Mouse (Mus musculus) stomach, embryonic 15.5 days (tissue): ENCODE measurements around the gene Lingo3. TPM values are rescaled to one million over a fixed set of nuclear protein-coding genes. Genes with fewer than 3 reads are reported as not detected.
A peak's percentile ranks its signal among the peaks of the same experiment; 100 is the strongest.

ENCODE experiments used
- ATAC-seq: fragments of 200-750 bp; cut with Nextera tagmentation; 2 replicates; pipeline ENCODE4 v1.8.0; 2017; ENCODE audit warnings: low read depth, moderate number of reproducible peaks, moderate TSS enrichment; ENCODE audit not compliant: insufficient read depth, low FRiP score
- H3K27ac ChIP-seq: fragments of 300-500 bp; sonication (generic); 2 replicates; pipeline ENCODE4 v1.5.1; 2015; ENCODE audit warnings: mild to moderate bottlenecking, inconsistent platforms
- H3K27me3 ChIP-seq: fragments of 300-500 bp; sonication (generic); replicated peaks from 2 replicates; pipeline ENCODE4 v1.6.1; 2015; ENCODE audit warnings: inconsistent platforms
- H3K36me3 ChIP-seq: fragments of 300-500 bp; sonication (generic); 2 replicates; pipeline ENCODE4 v1.6.1; 2015; ENCODE audit warnings: inconsistent platforms
- H3K4me1 ChIP-seq: fragments of 300-500 bp; sonication (generic); 2 replicates; pipeline ENCODE4 v1.6.1; 2015; ENCODE audit warnings: inconsistent platforms
- H3K4me2 ChIP-seq: fragments of 300-500 bp; sonication (generic); 2 replicates; pipeline ENCODE4 v1.6.1; 2015; ENCODE audit warnings: mild to moderate bottlenecking, inconsistent platforms
- H3K4me3 ChIP-seq: fragments of 300-500 bp; sonication (generic); replicated peaks from 2 replicates; pipeline ENCODE4 v1.5.1; 2015; ENCODE audit warnings: inconsistent platforms
- H3K9ac ChIP-seq: fragments of 300-500 bp; sonication (generic); 2 replicates; pipeline ENCODE4 v1.6.1; 2015; ENCODE audit warnings: inconsistent platforms
- H3K9me3 ChIP-seq: fragments of 300-500 bp; sonication (generic); 2 replicates; pipeline ENCODE4 v1.6.1; 2016; ENCODE audit warnings: inconsistent platforms
- WGBS: fragments of 180-500 bp; shearing (Covaris S2); methylation state at CpG from one replicate; pipeline ENCODE4 v1.1.7; 2015; 5-methylcytosine and 5-hydroxymethylcytosine counted together
- microRNA counts: library from miRNA; unstranded; fragments of <30 nt; microRNA quantifications from one replicate; lab custom pipeline; 2016
- microRNA-seq: library from miRNA; unstranded; fragments of <30 nt; microRNA quantifications from one replicate; pipeline ENCODE4, GENCODE M21; 2016
- polyA plus RNA-seq: library from polyadenylated mRNA; unstranded; fragments of >200 nt; fragmentation: Nextera tagmentation; extraction: Ambion mirVana; gene quantifications from 2 replicates; pipeline ENCODE4 v1.2.1, GENCODE M21; 2015

Lingo3 gene
- polyA plus RNA-seq, 1 experiment from 2014 or later: 0.24 TPM

GRCm38 (mm10) chr10:80793033-80793784, 50.6 kb downstream of the Lingo3 start:
- no peak for ATAC-seq
- Histone ChIP-seq H3K27ac (no peak overlapping the region), H3K9ac (no peak overlapping the region), H3K4me2 (no peak overlapping the region), H3K4me3 (no peak overlapping the region), H3K27me3 (no peaks in the 10 kb centered on the region), H3K36me3 (peaks cover 54% of the 10 kb centered on the region), H3K9me3 (no peaks in the 10 kb centered on the region), H3K4me1 (peaks cover 17% of the 10 kb centered on the region)
- 86% methylated on average over 13 of the region's 13 CpGs for WGBS

DNA sequence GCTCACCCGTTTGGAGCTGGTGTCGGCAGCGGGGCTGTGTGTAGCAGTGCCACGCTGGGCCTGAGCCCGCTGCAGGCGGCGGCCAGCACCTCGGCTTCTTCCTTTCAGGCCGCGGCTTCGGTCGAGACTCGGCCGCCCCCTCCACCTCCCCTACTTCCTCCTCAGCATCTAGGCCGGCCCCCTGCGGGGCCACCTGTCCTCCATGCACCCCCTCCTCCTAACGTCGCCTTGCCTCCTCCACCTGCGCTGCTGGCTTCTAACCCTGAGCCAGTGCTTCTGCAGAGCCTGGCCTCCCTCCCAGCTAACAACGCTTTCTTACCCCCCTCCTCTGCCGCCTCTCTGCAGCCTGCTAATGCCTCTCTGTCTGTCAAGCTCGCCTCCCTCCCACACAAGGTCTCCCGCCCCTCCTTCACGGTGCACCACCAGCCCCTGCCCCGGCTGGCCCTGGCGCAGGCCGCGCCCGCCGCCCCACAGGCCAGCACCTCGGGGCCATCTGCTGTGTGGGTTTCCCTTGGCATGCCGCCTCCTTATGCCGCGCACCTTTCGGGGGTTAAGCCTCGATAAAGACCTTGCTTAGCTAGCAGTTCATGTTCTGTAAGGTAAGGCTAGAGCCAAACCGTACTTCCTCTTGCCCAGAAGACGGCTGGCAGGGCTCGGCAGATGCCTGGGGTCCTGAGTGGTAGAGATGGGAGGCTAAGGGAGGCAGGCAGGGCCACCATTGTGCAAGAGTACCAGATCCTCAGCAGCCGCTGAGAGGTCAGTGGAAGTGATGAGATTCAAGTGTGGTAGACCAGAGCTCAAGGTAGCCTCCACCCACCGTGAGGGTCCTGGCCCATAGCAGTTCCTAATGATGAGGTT, 51.4 kb downstream of the Lingo3 start:
- no peaks in the 10 kb centered on the region for H3K27me3 ChIP-seq
- no peak overlapping the region for H3K4me3 ChIP-seq
- H3K9ac ChIP-seq: no peak overlapping the region
- peaks cover 56% of the 10 kb centered on the region for H3K36me3 ChIP-seq
- no peak overlapping the region for H3K4me2 ChIP-seq
- peak overlapping the region; percentile 35; the same call in 1 of the 2 replicates for H3K27ac ChIP-seq
- H3K9me3 ChIP-seq: no peaks in the 10 kb centered on the region
- 60% methylated on average over 41 of the region's 41 CpGs for WGBS
- ATAC-seq: no peak
- H3K4me1 ChIP-seq: peaks cover 17% of the 10 kb centered on the region

GRCm38 (mm10) chr10:80791476-80792174, 52.2 kb downstream of the Lingo3 start:
- H3K36me3 ChIP-seq: peaks cover 60% of the 10 kb centered on the region
- no peak for ATAC-seq
- peaks cover 11% of the 10 kb centered on the region for H3K4me1 ChIP-seq
- no peak overlapping the region for H3K4me2 ChIP-seq
- H3K9ac ChIP-seq: no peak overlapping the region
- H3K4me3 ChIP-seq: no peak overlapping the region
- H3K27ac ChIP-seq: peak overlapping the region; percentile 35; the same call in 1 of the 2 replicates
- H3K27me3 ChIP-seq: no peaks in the 10 kb centered on the region
- 74% methylated on average over 33 of the region's 33 CpGs for WGBS
- no peaks in the 10 kb centered on the region for H3K9me3 ChIP-seq

- no peak overlapping the region for H3K4me2 ChIP-seq
- H3K9ac ChIP-seq: no peak overlapping the region
- 0 out of 2 replicates have a peak, but pooled peaks cover 7% of the 10 kb centered on the region for H3K4me1 ChIP-seq
- 83% methylated on average over 19 of the region's 19 CpGs for WGBS
- H3K27ac ChIP-seq: no peak overlapping the region
- no peak for ATAC-seq
- no peaks in the 10 kb centered on the region for H3K9me3 ChIP-seq
- H3K27me3 ChIP-seq: no peaks in the 10 kb centered on the region
- peaks cover 68% of the 10 kb centered on the region for H3K36me3 ChIP-seq
- H3K4me3 ChIP-seq: no peak overlapping the region
Measured at GRCm38 (mm10) chr10:80790761-80791404, 53.0 kb downstream of the Lingo3 start.

- Histone ChIP-seq H3K4me3 (no peak overlapping the region), H3K9ac (no peak overlapping the region), H3K9me3 (no peaks in the 10 kb centered on the region), H3K36me3 (peaks cover 82% of the 10 kb centered on the region), H3K4me2 (no peak overlapping the region), H3K4me1 (0 out of 2 replicates have a peak, but pooled peaks cover 7% of the 10 kb centered on the region), H3K27ac (no peak overlapping the region), H3K27me3 (no peaks in the 10 kb centered on the region)
- 76% methylated on average over 2 of the region's 2 CpGs for WGBS
- no peak for ATAC-seq
Measured at GRCm38 (mm10) chr10:80787517-80787916, 56.3 kb downstream of the Lingo3 start.

GRCm38 (mm10) chr10:80785963-80786362, 57.9 kb downstream of the Lingo3 start:
- Histone ChIP-seq H3K4me2 (no peak overlapping the region), H3K27me3 (no peaks in the 10 kb centered on the region), H3K4me1 (no peaks in the 10 kb centered on the region), H3K9ac (no peak overlapping the region), H3K36me3 (peaks cover 87% of the 10 kb centered on the region), H3K4me3 (no peak overlapping the region), H3K27ac (no peak overlapping the region), H3K9me3 (no peaks in the 10 kb centered on the region)
- 92% methylated on average over 11 of the region's 11 CpGs for WGBS
- no peak for ATAC-seq

DNA sequence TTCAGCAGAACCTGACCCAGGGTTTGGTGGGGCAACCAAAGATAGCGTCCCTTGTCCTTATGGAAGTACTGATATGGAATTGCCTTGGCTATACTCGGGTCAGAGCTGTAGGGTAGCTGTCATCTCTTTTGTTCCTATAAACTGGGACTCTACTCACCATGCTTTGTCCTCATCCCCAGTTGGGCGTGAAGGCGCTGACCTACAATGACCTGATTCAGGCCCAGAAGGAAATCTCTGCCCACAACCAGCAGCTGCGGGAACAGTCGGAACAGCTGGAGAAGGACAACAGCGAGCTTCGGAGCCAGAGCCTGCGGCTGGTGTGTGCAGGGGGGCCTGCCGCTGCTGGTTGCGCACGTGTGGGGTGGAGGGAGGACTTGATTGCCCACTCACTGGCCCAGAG, 59.0 kb downstream of the Lingo3 start:
- Histone ChIP-seq H3K4me1 (no peaks in the 10 kb centered on the region), H3K9ac (no peak overlapping the region), H3K4me2 (no peak overlapping the region), H3K9me3 (no peaks in the 10 kb centered on the region), H3K4me3 (no peak overlapping the region), H3K27ac (no peak overlapping the region), H3K36me3 (peaks cover 80% of the 10 kb centered on the region), H3K27me3 (no peaks in the 10 kb centered on the region)
- no peak for ATAC-seq
- WGBS: 87% methylated on average over 12 of the region's 12 CpGs

DNA sequence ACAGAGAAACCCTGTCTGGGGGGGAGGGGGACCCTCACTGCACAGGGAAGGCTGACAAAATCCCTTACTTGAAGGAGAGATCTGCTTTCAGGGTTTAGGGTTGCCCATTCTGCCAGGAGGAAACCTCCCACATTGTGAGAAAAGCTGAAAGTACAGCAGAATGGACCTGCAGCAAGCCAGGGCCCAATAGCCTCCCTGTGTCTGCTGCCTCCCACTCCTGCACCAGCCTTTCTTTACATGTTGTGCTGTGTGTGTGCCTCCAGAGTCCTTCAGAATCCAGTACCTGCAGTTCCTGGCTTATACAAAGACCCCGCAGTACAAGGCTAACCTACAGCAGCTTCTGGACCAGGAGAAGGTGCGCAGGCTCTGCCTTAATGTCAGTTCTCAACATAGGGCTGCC, 59.5 kb downstream of the Lingo3 start:
- H3K4me2 ChIP-seq: no peak overlapping the region
- peaks cover 76% of the 10 kb centered on the region for H3K36me3 ChIP-seq
- H3K4me3 ChIP-seq: no peak overlapping the region
- no peak overlapping the region for H3K27ac ChIP-seq
- no peak for ATAC-seq
- WGBS: 98% methylated on average over 2 of the region's 2 CpGs
- H3K9ac ChIP-seq: no peak overlapping the region
- no peaks in the 10 kb centered on the region for H3K4me1 ChIP-seq
- H3K9me3 ChIP-seq: no peaks in the 10 kb centered on the region
- H3K27me3 ChIP-seq: no peaks in the 10 kb centered on the region

MicroRNAs within 50 kb of the gene (microRNA counts, 519-probe panel; counts per million panel counts)
- not detected for microRNA mmu-miR-1982 (lab: Ali Mortazavi, UCI)

Small RNA genes lying within 50 kb of the gene (microRNA-seq; reads per million reads assigned to microRNA genes)
- gene Mir1982: 3.3 reads per million, percentile 13 among the genes with 10 or more reads in this experiment

Other genes with a start within 250 kb of the Lingo3 start
- gene Scamp4, start 241.2 kb downstream of the Lingo3 start, polyA plus RNA-seq: 86.1 and 93.0 TPM in 2 replicates
- gene Adat3, start 241.2 kb downstream of the Lingo3 start, polyA plus RNA-seq: 6.1 and 6.4 TPM in 2 replicates
- 3.9 TPM in 2 replicates for gene Gm49322, start 238.0 kb downstream of the Lingo3 start, polyA plus RNA-seq
- gene Csnk1g2, start 221.2 kb downstream of the Lingo3 start, polyA plus RNA-seq: 134 and 148 TPM in 2 replicates
- gene Btbd2, start 187.0 kb downstream of the Lingo3 start, polyA plus RNA-seq: 70.1 and 72.2 TPM in 2 replicates
- gene Mknk2, start 165.9 kb downstream of the Lingo3 start, polyA plus RNA-seq: 83.9 and 86.3 TPM in 2 replicates
- 46.2 and 47.5 TPM in 2 replicates for gene Mob3a, start 142.1 kb downstream of the Lingo3 start, polyA plus RNA-seq
- gene Izumo4, start 141.9 kb downstream of the Lingo3 start, polyA plus RNA-seq: 27.1 and 32.0 TPM in 2 replicates
- gene Ap3d1, start 101.8 kb downstream of the Lingo3 start, polyA plus RNA-seq: 76.1 and 82.3 TPM in 2 replicates
- 17.3 and 17.4 TPM in 2 replicates for gene Dot1l, start 88.8 kb downstream of the Lingo3 start, polyA plus RNA-seq
- gene Sf3a2, start 45.8 kb downstream of the Lingo3 start, polyA plus RNA-seq: 52.6 and 62.0 TPM in 2 replicates
- gene Plekhj1, start 45.4 kb downstream of the Lingo3 start, polyA plus RNA-seq: 117 and 118 TPM in 2 replicates
- not detected in 2 replicates for gene Amh, start 38.8 kb downstream of the Lingo3 start, polyA plus RNA-seq
- 1.0 and 1.4 TPM in 2 replicates for gene Jsrp1, start 30.5 kb downstream of the Lingo3 start, polyA plus RNA-seq
- gene Oaz1, start 17.4 kb downstream of the Lingo3 start, polyA plus RNA-seq: 1,556 and 1,602 TPM in 2 replicates
- gene Lsm7, start 11.2 kb upstream of the Lingo3 start, polyA plus RNA-seq: 245 and 261 TPM in 2 replicates
- 37.1 and 41.9 TPM in 2 replicates for gene Sppl2b, start 11.2 kb upstream of the Lingo3 start, polyA plus RNA-seq
- 0.06 TPM in 1 of 2 replicates, not detected in the other for gene Tmprss9, start 27.8 kb upstream of the Lingo3 start, polyA plus RNA-seq
- 317 and 334 TPM in 2 replicates for gene Timm13, start 56.9 kb upstream of the Lingo3 start, polyA plus RNA-seq
- 38.1 and 46.1 TPM in 2 replicates for gene Lmnb2, start 74.2 kb upstream of the Lingo3 start, polyA plus RNA-seq
- gene Gadd45b, start 86.0 kb upstream of the Lingo3 start, polyA plus RNA-seq: 33.6 TPM in 2 replicates
- 4.8 and 4.9 TPM in 2 replicates for gene Gng7, start 170.9 kb upstream of the Lingo3 start, polyA plus RNA-seq
- 0.73 and 1.1 TPM in 2 replicates for gene Diras1, start 181.6 kb upstream of the Lingo3 start, polyA plus RNA-seq
- 17.7 and 17.9 TPM in 2 replicates for gene Slc39a3, start 193.4 kb upstream of the Lingo3 start, polyA plus RNA-seq
- gene Sgta, start 216.1 kb upstream of the Lingo3 start, polyA plus RNA-seq: 159 and 163 TPM in 2 replicates
- 56.9 and 57.9 TPM in 2 replicates for gene Thop1, start 226.0 kb upstream of the Lingo3 start, polyA plus RNA-seq